Mouse (Mus musculus) neural tube, embryonic 14.5 days (tissue): ENCODE measurements at regions not wholly inside any gene's neighbourhood (a gene's known extent, or its start where the extent isn't known, plus 50 kb on each side); places are given as distances from the start of the nearest gene placed in this dataset.
"Not testable (repeated sequence)": the region's sequence is repeated elsewhere in the genome, so short reads cannot be mapped to it uniquely, and the experiment has no call there.

Source experiments
- ATAC-seq: fragments of 200-750 bp; cut with Nextera tagmentation; 2 replicates; pipeline ENCODE4 v1.8.0; 2017; ENCODE audit warnings: low read depth, mild to moderate bottlenecking, moderate TSS enrichment, moderate library complexity
- H3K27ac ChIP-seq: fragments of 300-500 bp; sonication (generic); 2 replicates; pipeline ENCODE4 v1.5.1; 2014; ENCODE audit warnings: low read depth, mild to moderate bottlenecking, control low read depth, low read length, moderate library complexity, mixed read lengths
- H3K27me3 ChIP-seq: fragments of 300-500 bp; sonication (generic); 2 replicates; pipeline ENCODE4 v1.6.1; 2014; ENCODE audit warnings: low read length; ENCODE audit not compliant: control insufficient read depth, insufficient read depth
- H3K36me3 ChIP-seq: fragments of 300-500 bp; sonication (generic); 2 replicates; pipeline ENCODE4 v1.6.1; 2014; ENCODE audit warnings: low read length, mixed read lengths; ENCODE audit not compliant: control insufficient read depth, insufficient read depth
- H3K4me1 ChIP-seq: fragments of 300-500 bp; sonication (generic); 2 replicates; pipeline ENCODE4 v1.6.1; 2014; ENCODE audit warnings: low read length; ENCODE audit not compliant: control insufficient read depth, insufficient read depth
- H3K4me2 ChIP-seq: fragments of 300-500 bp; sonication (generic); 2 replicates; pipeline ENCODE4 v1.6.1; 2014; ENCODE audit warnings: mild to moderate bottlenecking, low read depth, low read length, control low read depth
- H3K4me3 ChIP-seq: fragments of 300-500 bp; sonication (generic); 2 replicates; pipeline ENCODE4 v1.5.1; 2014; ENCODE audit warnings: low read depth, low read length, control low read depth, mixed read lengths
- H3K9ac ChIP-seq: fragments of 300-500 bp; sonication (generic); replicated peaks from 2 replicates; pipeline ENCODE4 v1.6.1; 2014; ENCODE audit warnings: low read depth, mild to moderate bottlenecking, control low read depth, low read length, mixed read lengths
- H3K9me3 ChIP-seq: fragments of 300-500 bp; sonication (generic); 2 replicates; pipeline ENCODE4 v1.6.1; 2016; ENCODE audit warnings: low read length; ENCODE audit not compliant: control insufficient read depth
- WGBS: fragments of 180-500 bp; shearing (Covaris S2); extraction: QIAGEN DNeasy Blood & Tissue Kit; methylation state at CpG from one replicate; pipeline ENCODE4 v1.1.7; 2014; 5-methylcytosine and 5-hydroxymethylcytosine counted together

- no peak overlapping the region for H3K27ac ChIP-seq
- H3K36me3 ChIP-seq, result no peaks in the 10 kb centered on the region
- H3K4me2 ChIP-seq, result no peak overlapping the region
- 74% methylated on average over 4 of the region's 4 CpGs for WGBS
- H3K4me3 ChIP-seq, result no peak overlapping the region
- H3K9me3 ChIP-seq, result no peaks in the 10 kb centered on the region
- H3K27me3 ChIP-seq, result no peaks in the 10 kb centered on the region
- no peak overlapping the region for H3K9ac ChIP-seq
- H3K4me1 ChIP-seq, result no peaks in the 10 kb centered on the region
- no peak for ATAC-seq
Measured at GRCm38 (mm10) chr5:81983351-81983750, 963.4 kb downstream of the Adgrl3 start.

GRCm38 (mm10) chr5:81988069-81988468 is 968.1 kb downstream of the Adgrl3 start:
- Histone ChIP-seq H3K27ac (no peak overlapping the region), H3K4me3 (no peak overlapping the region), H3K9ac (no peak overlapping the region), H3K4me2 (no peak overlapping the region), H3K4me1 (no peaks in the 10 kb centered on the region), H3K9me3 (no peaks in the 10 kb centered on the region), H3K36me3 (no peaks in the 10 kb centered on the region), H3K27me3 (no peaks in the 10 kb centered on the region)
- no peak; the same call in 1 of the 2 replicates for ATAC-seq
- WGBS, result 63% methylated on average over 6 of the region's 6 CpGs

- no peaks in the 10 kb centered on the region for H3K36me3 ChIP-seq
- no peak for ATAC-seq
- H3K9me3 ChIP-seq, result no peaks in the 10 kb centered on the region
- H3K9ac ChIP-seq, result no peak overlapping the region
- WGBS, result 89% methylated on average over 2 of the region's 2 CpGs
- H3K27ac ChIP-seq, result no peak overlapping the region
- H3K27me3 ChIP-seq, result no peaks in the 10 kb centered on the region
- no peak overlapping the region for H3K4me2 ChIP-seq
- H3K4me1 ChIP-seq, result no peaks in the 10 kb centered on the region
- H3K4me3 ChIP-seq, result no peak overlapping the region
Measured at GRCm38 (mm10) chr5:82007955-82008354, 988.0 kb downstream of the Adgrl3 start.

GRCm38 (mm10) chr5:82024126-82024525 is 1004.2 kb downstream of the Adgrl3 start:
- Histone ChIP-seq H3K9ac (no peak overlapping the region), H3K9me3 (no peaks in the 10 kb centered on the region), H3K27me3 (no peaks in the 10 kb centered on the region), H3K4me3 (no peak overlapping the region), H3K4me1 (no peaks in the 10 kb centered on the region), H3K4me2 (no peak overlapping the region), H3K36me3 (no peaks in the 10 kb centered on the region), H3K27ac (no peak overlapping the region)
- ATAC-seq, result no peak
- 22% methylated on average over 4 of the region's 4 CpGs for WGBS

- Histone ChIP-seq H3K4me3 (no peak overlapping the region), H3K9me3 (no peaks in the 10 kb centered on the region), H3K27ac (no peak overlapping the region), H3K4me1 (no peaks in the 10 kb centered on the region), H3K36me3 (no peaks in the 10 kb centered on the region), H3K4me2 (no peak overlapping the region), H3K27me3 (no peaks in the 10 kb centered on the region), H3K9ac (no peak overlapping the region)
- WGBS, result 91% methylated on average over 7 of the region's 7 CpGs
- ATAC-seq, result no peak
Measured at GRCm38 (mm10) chr5:82034776-82035175, 1014.8 kb downstream of the Adgrl3 start.

- Histone ChIP-seq H3K4me1 (no peaks in the 10 kb centered on the region), H3K4me3 (no peak overlapping the region), H3K9ac (no peak overlapping the region), H3K27ac (no peak overlapping the region), H3K9me3 (no peaks in the 10 kb centered on the region), H3K4me2 (no peak overlapping the region), H3K36me3 (no peaks in the 10 kb centered on the region), H3K27me3 (no peaks in the 10 kb centered on the region)
- WGBS, result 87% methylated on average over 2 of the region's 2 CpGs
- no peak for ATAC-seq
Measured at GRCm38 (mm10) chr5:82046106-82046505, 1026.2 kb downstream of the Adgrl3 start.

- Histone ChIP-seq H3K9me3 (no peaks in the 10 kb centered on the region), H3K9ac (no peak overlapping the region), H3K4me3 (no peak overlapping the region), H3K27ac (no peak overlapping the region), H3K27me3 (no peaks in the 10 kb centered on the region), H3K4me2 (no peak overlapping the region), H3K36me3 (no peaks in the 10 kb centered on the region), H3K4me1 (no peaks in the 10 kb centered on the region)
- 81% methylated on average over 2 of the region's 2 CpGs for WGBS
- no peak for ATAC-seq
Measured at GRCm38 (mm10) chr5:82059108-82059838, 1039.3 kb downstream of the Adgrl3 start.

- Histone ChIP-seq H3K4me2 (no peak overlapping the region), H3K36me3 (no peaks in the 10 kb centered on the region), H3K9me3 (no peaks in the 10 kb centered on the region), H3K9ac (no peak overlapping the region), H3K27me3 (no peaks in the 10 kb centered on the region), H3K4me3 (no peak overlapping the region), H3K27ac (no peak overlapping the region), H3K4me1 (no peaks in the 10 kb centered on the region)
- no peak for ATAC-seq
- WGBS, result 67% methylated on average over 1 of the region's 1 CpGs
Measured at GRCm38 (mm10) chr5:82060679-82061078, 1040.7 kb downstream of the Adgrl3 start.

- ATAC-seq, H3K27me3 ChIP-seq, H3K27ac ChIP-seq, H3K9me3 ChIP-seq, H3K36me3 ChIP-seq, H3K4me1 ChIP-seq, H3K4me3 ChIP-seq, H3K4me2 ChIP-seq, H3K9ac ChIP-seq: not testable (repeated sequence)
- 88% methylated on average over 13 of the region's 13 CpGs for WGBS
Measured at GRCm38 (mm10) chr5:82069221-82069620, 1049.3 kb downstream of the Adgrl3 start.
